Mouse (Mus musculus) forebrain, embryonic 10.5 days (tissue): ENCODE results near the gene Ice2. TPM values are rescaled to one million over a fixed set of nuclear protein-coding genes. Genes with fewer than 3 reads are reported as not detected.

ENCODE experiments used
- DNase-seq: peaks from one replicate; pipeline ENCODE4 v3.0.0-alpha.2; 2017; ENCODE audit warnings: low spot score; ENCODE audit errors: extremely low spot score
- H3K27ac ChIP-seq: fragments of 300-500 bp; sonication (generic); 2 replicates; pipeline ENCODE4 v1.5.1; 2016; ENCODE audit warnings: mild to moderate bottlenecking
- H3K27me3 ChIP-seq: fragments of 300-500 bp; sonication (generic); 2 replicates; pipeline ENCODE4 v1.6.1; 2016; ENCODE audit warnings: mild to moderate bottlenecking; ENCODE audit not compliant: poor library complexity, severe bottlenecking
- H3K36me3 ChIP-seq: fragments of 300-500 bp; sonication (generic); replicated peaks from 2 replicates; pipeline ENCODE4 v1.6.1; 2016; ENCODE audit warnings: mild to moderate bottlenecking, moderate library complexity
- H3K4me1 ChIP-seq: fragments of 300-500 bp; sonication (generic); 2 replicates; pipeline ENCODE4 v1.6.1; 2016
- H3K4me3 ChIP-seq: fragments of 300-500 bp; sonication (generic); 2 replicates; pipeline ENCODE4 v1.5.1; 2016; ENCODE audit warnings: mild to moderate bottlenecking, moderate library complexity
- H3K9me3 ChIP-seq: fragments of 300-500 bp; sonication (generic); 2 replicates; pipeline ENCODE4 v1.6.1; 2016; ENCODE audit warnings: mild to moderate bottlenecking, moderate library complexity
- WGBS: fragments of 180-500 bp; shearing (Covaris S2); methylation state at CpG from one replicate; pipeline ENCODE4 v1.1.7; 2016; 5-methylcytosine and 5-hydroxymethylcytosine counted together
- microRNA-seq: library from miRNA; unstranded; fragments of <30 nt; microRNA quantifications from one replicate; pipeline ENCODE4, GENCODE M21; 2017
- polyA plus RNA-seq: library from polyadenylated mRNA; unstranded; fragments of >200 nt; fragmentation: Nextera tagmentation; extraction: Ambion mirVana; gene quantifications from 2 replicates; pipeline ENCODE4 v1.2.1, GENCODE M21; 2016

The Ice2 gene
- polyA plus RNA-seq, 1 experiment from 2014 or later = 21.1 TPM

DNA sequence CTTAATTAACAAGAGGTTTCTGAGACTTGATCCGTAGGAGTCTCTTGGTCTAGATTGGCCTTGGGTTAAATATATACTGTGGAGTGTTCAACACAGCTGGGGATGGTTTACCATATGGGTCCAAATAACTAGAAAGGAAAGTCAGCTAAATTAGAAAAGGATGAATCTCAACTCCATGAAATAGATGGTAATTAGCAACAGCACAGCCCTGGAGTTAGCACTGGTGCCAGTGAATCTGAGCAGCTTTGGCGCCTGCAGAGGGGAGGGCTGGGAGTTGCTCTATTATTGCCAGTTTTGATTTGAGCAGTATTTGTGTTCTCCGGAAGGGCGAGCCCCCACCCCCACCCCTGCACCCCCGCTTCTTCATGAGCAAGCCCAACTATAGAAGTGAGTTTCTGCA, 72.7 kb downstream of the Ice2 start:
- peaks cover 47% of the 10 kb centered on the region for H3K4me1 ChIP-seq
- no peak overlapping the region for H3K4me3 ChIP-seq
- H3K27ac ChIP-seq = peak overlapping the region; percentile 44; the same call in 1 of the 2 replicates
- no peaks in the 10 kb centered on the region for H3K9me3 ChIP-seq
- H3K27me3 ChIP-seq = peaks cover 10% of the 10 kb centered on the region
- DNase-seq = no peak
- WGBS = 63% methylated on average over 5 of the region's 5 CpGs
- H3K36me3 ChIP-seq = no peaks in the 10 kb centered on the region

DNA sequence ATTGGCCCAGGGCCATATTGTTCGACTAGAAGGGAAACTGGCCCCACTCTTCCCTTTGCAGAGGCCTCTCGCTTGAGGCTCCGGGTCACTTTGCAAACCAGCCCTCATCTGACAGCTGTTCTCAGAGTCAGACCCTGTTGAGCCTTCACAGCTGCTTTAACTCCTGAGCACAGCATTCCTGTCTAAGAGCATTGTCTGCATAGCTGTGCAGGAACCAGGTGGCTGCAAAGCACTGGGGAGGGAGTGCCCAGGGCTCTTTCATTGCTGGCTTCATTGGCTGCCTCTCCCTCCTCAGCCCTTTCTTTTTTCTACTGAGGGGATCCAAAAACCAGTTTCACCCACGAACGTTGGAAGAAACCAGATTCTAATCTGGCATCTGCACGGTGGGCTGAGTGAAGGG, 73.2 kb downstream of the Ice2 start:
- no peak for DNase-seq
- Histone ChIP-seq H3K27ac (peak overlapping the region; percentile 44; the same call in 1 of the 2 replicates), H3K36me3 (no peaks in the 10 kb centered on the region), H3K27me3 (peaks cover 10% of the 10 kb centered on the region), H3K4me1 (peaks cover 46% of the 10 kb centered on the region), H3K4me3 (no peak overlapping the region), H3K9me3 (no peaks in the 10 kb centered on the region)
- WGBS = 31% methylated on average over 6 of the region's 6 CpGs

DNA sequence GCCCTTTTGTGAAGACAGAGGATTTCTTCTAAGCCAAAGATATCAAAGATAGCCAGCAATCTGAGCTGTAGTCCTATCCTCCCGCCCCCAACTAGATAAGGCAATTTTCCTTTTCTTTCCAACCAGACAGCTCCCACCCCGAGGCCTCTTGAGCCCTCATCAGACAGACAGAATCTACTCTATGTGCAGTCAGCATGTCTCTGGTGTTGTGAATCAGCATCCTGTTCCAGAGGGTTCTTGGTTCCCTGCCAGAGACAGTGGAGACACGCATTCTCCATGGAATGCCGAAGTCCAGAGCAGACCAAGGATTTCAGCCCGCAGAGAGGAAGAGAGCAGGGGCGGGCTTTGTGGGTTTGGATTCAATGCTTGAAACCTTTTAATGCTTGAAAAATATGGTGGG, 75.0 kb downstream of the Ice2 start:
- no peak for DNase-seq
- H3K27ac ChIP-seq = no peak overlapping the region
- H3K4me3 ChIP-seq = no peak overlapping the region
- no peaks in the 10 kb centered on the region for H3K36me3 ChIP-seq
- peaks cover 41% of the 10 kb centered on the region for H3K4me1 ChIP-seq
- WGBS = 89% methylated on average over 6 of the region's 6 CpGs
- peaks cover 10% of the 10 kb centered on the region for H3K27me3 ChIP-seq
- H3K9me3 ChIP-seq = no peaks in the 10 kb centered on the region

DNA sequence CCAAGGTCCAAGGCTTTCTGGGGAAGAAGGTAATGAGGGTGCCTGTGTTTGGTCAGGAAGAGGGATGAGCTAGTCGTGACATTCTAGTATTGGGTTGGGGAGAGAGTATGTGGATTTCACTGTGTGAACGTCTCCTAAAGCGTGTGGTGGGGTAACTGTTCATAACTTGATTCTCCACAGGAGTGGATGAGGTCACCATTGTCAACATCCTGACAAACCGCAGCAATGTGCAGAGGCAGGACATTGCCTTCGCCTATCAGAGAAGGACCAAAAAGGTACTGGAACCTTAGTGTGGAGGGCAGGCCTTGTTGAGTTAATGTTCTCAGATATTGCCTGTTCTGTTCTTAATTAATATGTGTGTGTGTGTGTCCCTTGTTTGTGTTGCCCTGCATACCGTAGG, 78.2 kb downstream of the Ice2 start:
- WGBS = 83% methylated on average over 6 of the region's 6 CpGs
- Histone ChIP-seq H3K4me1 (peaks cover 13% of the 10 kb centered on the region), H3K9me3 (no peaks in the 10 kb centered on the region), H3K27ac (no peak overlapping the region), H3K36me3 (no peaks in the 10 kb centered on the region), H3K4me3 (no peak overlapping the region), H3K27me3 (no peaks in the 10 kb centered on the region)
- DNase-seq = no peak

DNA sequence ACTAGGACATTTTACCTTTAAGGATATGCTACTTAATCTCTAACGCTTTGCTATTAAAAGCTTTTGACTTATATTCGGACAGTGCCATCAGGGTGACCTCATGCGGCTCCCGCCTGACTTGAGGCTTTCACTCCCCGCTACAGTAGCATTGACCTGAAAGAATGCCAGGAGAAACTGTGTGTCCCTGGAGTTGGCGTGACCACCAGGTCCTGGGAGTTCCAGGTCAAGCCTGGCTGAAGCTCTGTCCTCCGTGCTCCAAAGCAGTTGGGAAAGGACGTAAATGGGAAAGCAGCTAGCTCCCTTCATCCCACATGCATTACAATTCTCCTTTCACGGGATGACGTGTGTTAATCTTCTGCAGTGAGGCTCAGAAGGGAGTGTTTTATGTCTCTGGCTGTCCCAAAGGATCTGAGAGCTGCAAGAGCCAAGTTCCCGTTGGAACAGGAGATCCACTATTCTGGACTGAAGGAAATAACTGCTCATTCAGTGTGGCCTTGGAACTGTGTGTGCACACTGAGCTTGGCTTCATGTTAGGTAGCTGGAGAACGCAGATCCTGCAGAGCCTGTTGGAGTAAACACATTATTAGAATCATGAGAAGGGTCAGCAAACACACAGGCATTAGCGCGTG, 79.6 kb downstream of the Ice2 start:
- Histone ChIP-seq H3K27ac (0 out of 2 replicates have a peak overlapping the region, but pooled peaks have one; percentile 20), H3K4me1 (peaks cover 9% of the 10 kb centered on the region; the same call in 1 of the 2 replicates), H3K4me3 (no peak overlapping the region), H3K9me3 (no peaks in the 10 kb centered on the region), H3K27me3 (peaks cover 4% of the 10 kb centered on the region; the same call in 1 of the 2 replicates), H3K36me3 (no peaks in the 10 kb centered on the region)
- no peak for DNase-seq
- 82% methylated on average over 14 of the region's 14 CpGs for WGBS

DNA sequence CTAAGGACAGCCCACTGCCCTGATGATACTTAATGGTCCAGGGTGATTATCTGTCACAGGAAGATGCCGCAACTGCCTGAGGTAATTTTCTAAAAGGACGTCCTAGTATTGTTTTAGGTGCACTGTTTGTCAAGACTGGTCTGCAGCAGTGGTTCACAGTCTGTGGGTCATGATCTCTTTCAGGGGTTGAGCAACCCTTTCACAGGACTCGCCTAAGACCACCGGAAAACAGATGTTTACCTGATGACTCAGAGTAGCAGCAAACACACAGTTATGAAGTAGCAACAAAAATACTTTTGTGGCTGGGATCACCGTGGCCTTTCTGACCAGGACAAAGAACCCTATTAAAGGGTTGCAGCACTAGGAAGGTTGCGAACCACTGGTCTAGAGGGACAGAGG, 80.1 kb downstream of the Ice2 start:
- 65% methylated on average over 6 of the region's 6 CpGs for WGBS
- Histone ChIP-seq H3K27ac (0 out of 2 replicates have a peak overlapping the region, but pooled peaks have one; percentile 20), H3K36me3 (no peaks in the 10 kb centered on the region), H3K9me3 (no peaks in the 10 kb centered on the region), H3K4me3 (no peak overlapping the region), H3K4me1 (peaks cover 11% of the 10 kb centered on the region), H3K27me3 (peaks cover 6% of the 10 kb centered on the region)
- DNase-seq = no peak

DNA sequence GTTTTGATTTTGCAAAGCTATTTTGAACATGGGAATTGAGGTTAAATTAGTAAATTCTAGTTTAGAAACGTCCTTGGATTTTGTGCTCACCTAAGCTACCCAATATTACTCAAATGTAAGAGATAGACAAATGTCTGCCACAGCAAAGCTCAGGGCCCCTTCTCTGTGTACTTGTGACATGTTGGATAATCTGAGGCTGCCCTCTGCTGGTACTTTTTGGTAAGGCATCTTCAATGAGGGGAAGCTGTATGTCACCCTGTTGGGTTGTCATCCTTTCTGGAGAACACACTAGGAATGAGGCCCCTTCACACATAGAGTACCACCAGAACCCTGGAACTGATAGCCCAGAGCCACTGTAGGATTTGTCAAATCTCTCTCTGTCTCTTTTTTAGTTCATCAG, 82.6 kb downstream of the Ice2 start:
- H3K27me3 ChIP-seq = peaks cover 21% of the 10 kb centered on the region
- no peaks in the 10 kb centered on the region for H3K36me3 ChIP-seq
- H3K4me3 ChIP-seq = no peak overlapping the region
- no peak overlapping the region for H3K27ac ChIP-seq
- peaks cover 28% of the 10 kb centered on the region for H3K4me1 ChIP-seq
- DNase-seq = peak; percentile 71
- 0% methylated on average over 1 of the region's 1 CpGs for WGBS
- no peaks in the 10 kb centered on the region for H3K9me3 ChIP-seq

Small RNA genes lying within 50 kb of the gene (microRNA-seq; reads per million reads assigned to microRNA genes)
- 1.5 reads per million for gene Mir3109

Other genes with a start within 250 kb of the Ice2 start
- gene Anxa2, start 55.7 kb downstream of the Ice2 start, polyA plus RNA-seq = 91.9 and 100 TPM in 2 replicates